Mouse (Mus musculus) effector memory CD4-positive, alpha-beta T cell, adult 5 months (primary cell): ENCODE measurements around the gene Uimc1. TPM values are rescaled to one million over a fixed set of nuclear protein-coding genes. Genes with fewer than 3 reads are reported as not detected.

ENCODE experiments used
- polyA plus RNA-seq: library from polyadenylated mRNA; unstranded; fragments of 100-300 nt; shearing (Covaris generic); gene quantifications from one replicate; pipeline ENCODE4 v1.2.1, GENCODE M21; 2017

The Uimc1 gene
- polyA plus RNA-seq = 73.6 TPM

DNA sequence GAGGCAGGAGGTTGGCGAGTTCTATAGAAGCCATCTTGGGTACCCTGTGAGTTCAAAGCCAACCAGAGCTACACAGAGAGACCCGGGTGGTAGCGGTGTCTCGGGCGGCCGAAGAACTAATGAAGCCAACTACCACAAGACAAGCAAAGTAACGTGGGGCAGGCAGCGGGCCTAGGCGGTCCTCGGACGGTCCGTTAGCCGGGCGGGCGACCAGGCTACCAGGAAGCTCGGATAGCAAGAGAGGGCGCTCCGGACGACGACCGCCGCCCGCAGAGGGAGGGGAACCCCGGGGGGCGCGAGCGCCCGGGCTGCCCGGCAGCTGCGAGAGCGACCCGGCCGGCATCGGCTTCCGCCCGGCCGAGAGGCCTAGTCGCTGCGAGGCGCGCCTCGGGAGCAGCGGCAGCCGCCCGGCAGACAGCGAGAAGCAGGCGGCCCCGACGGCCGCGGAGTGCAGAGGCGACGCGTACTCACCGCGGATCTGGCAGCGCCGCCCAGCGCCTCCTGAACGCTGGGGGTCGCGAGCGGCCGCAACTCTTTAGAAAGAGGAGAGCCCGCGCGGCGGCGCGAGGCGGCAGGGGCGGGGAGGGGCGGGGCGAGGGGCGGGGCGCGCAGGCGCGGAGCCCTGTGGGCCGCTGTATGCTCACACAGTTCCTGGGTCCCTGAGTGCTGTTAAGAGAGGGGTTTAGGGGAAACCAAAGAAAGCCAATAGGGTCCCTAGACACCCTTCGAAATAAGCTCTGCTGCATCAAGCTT, at the start of gene Uimc1:
Uimc1 (minus strand) TSS at position 575 of the 753 bp plus-strand sequence.

DNA sequence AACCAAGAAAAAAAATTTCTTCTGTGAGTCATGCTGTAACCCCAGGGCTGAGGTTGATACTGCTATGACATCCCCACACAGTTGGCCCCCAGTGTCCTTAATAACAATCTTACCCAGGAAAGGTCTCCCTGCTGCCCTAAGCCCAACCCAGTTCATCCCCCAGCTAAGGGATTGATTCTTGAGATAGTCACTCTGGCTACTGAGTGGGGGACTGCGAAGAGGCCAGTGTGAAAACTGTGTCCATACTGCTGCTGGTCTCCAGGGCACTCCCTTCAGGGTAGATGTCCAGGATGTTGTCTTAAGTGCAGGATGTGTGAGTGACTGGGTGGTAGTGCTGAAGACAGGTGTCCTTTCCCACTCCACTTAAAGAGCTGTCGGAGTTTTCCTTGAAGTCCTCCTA, 33.3 kb upstream of the Uimc1 start, which contains the start of gene Gm17617:
Gm17617 (minus strand) TSS at position 101 of the 400 bp plus-strand sequence.

DNA sequence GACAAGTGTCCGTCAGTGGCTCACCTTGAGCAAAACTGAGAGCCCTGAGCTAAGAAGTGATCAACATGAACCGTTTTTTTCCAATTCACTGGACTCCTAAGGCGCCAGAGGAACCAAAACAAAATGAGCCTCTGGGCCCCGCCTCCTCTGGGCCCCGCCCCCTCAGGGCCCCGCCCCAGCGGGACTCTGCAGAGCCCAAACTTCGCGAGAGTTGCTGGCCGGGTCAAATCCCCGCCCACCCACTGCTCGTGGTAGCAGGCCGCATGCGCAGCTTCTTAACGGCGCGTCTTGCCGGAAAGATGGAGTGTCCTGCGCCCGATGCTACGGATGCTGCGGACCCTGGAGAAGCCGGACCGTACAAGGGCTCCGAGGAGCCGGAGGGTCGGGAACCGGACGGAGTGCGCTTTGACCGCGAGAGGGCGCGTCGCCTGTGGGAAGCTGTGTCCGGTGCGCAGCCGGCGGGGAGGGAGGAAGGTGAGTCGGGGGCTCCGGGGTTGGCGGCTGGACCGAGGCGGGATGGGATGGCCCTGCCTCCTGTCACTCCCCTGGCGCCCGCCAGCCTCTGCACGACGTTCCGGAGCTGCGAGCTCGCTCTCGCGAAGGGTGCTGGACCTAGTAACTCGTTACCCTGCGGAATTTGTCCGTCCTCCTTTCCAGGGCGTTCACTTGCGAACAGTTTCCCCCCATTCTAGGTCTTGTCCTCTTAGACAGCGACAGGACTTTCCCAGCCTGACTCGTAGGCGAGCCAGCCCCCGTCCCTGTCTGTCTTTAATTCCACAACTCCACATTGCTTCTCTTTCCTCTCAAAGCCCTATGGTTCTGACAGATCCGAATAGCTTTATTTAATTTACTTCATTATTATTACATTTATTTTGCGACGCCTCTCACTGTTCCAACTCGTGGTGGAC, 5.2 kb upstream of the Uimc1 start, which contains the start of gene Zfp346:
Zfp346 (plus strand) TSS at position 267 of the 908 bp plus-strand sequence.

DNA sequence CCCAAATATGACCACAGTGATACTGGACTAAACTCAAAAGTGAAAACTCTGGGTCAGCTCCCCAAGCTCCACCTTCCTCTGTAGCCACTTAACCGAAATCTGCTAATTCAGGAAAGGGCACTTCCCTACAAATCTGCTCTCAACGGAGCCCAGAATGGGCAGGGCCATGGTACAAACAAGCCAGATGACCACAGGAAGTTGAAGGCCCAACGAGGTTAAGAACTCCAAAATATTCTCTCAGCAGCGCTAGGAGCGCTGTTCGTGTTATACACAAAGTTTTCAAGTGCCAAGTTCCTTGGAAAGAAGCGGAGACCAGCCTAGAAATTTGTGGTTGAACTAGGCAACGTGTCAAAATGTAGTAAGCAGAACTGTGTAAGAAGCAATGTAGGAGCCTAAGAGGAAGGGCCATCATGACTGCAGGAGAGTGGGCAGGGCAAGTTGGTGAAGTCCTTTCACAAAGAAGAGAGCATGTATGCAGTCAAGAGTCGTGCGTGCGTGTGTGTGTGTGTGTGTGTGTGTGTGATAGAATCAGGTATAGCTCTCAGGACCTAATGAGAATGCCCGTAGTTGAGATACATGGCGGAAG, 78.8 kb downstream of the Uimc1 start, which contains the start of gene Hk3:
Hk3 (minus strand) TSS at position 192 of the 586 bp plus-strand sequence.

Other genes with a start within 250 kb of the Uimc1 start
- 11.4 TPM for gene Unc5a, start 150.9 kb downstream of the Uimc1 start, polyA plus RNA-seq
- 0.17 TPM for gene Hk3, start 78.9 kb downstream of the Uimc1 start, polyA plus RNA-seq
- gene Zfp346, start 5.0 kb upstream of the Uimc1 start, polyA plus RNA-seq = 14.8 TPM
- not detected for gene Gm17617, start 33.2 kb upstream of the Uimc1 start, polyA plus RNA-seq
- gene Fgfr4, start 52.3 kb upstream of the Uimc1 start, polyA plus RNA-seq = not detected
- gene Nsd1, start 109.5 kb upstream of the Uimc1 start, polyA plus RNA-seq = 74.9 TPM
- 243 TPM for gene Prelid1, start 220.2 kb upstream of the Uimc1 start, polyA plus RNA-seq
- gene Rab24, start 221.6 kb upstream of the Uimc1 start, polyA plus RNA-seq = 90.5 TPM
- gene Mxd3, start 229.5 kb upstream of the Uimc1 start, polyA plus RNA-seq = 1.1 TPM